Mouse (Mus musculus) heart, embryonic 16.5 days (tissue): Measurements from ENCODE around the gene Asic1. TPM values are rescaled to one million over a fixed set of nuclear protein-coding genes. Genes with fewer than 3 reads are reported as not detected.

Experiments used
- ATAC-seq: fragments of 200-750 bp; cut with Nextera tagmentation; replicated peaks from 2 replicates; pipeline ENCODE4 v1.8.0; 2017; ENCODE audit warnings: moderate number of reproducible peaks; ENCODE audit not compliant: insufficient read depth, low FRiP score; ENCODE audit errors: extremely low read depth
- H3K27ac ChIP-seq: fragments of 300-500 bp; sonication (generic); 2 replicates; pipeline ENCODE4 v1.5.1; 2014; ENCODE audit warnings: mild to moderate bottlenecking, low read length, control low read depth, moderate library complexity
- H3K27me3 ChIP-seq: fragments of 300-500 bp; sonication (generic); 2 replicates; pipeline ENCODE4 v1.6.1; 2014; ENCODE audit warnings: low read length, mixed read lengths; ENCODE audit not compliant: control insufficient read depth, insufficient read depth
- H3K36me3 ChIP-seq: fragments of 300-500 bp; sonication (generic); 2 replicates; pipeline ENCODE4 v1.6.1; 2014; ENCODE audit not compliant: control insufficient read depth, insufficient read depth
- H3K4me1 ChIP-seq: fragments of 300-500 bp; sonication (generic); 2 replicates; pipeline ENCODE4 v1.6.1; 2014; ENCODE audit warnings: low read length, mixed read lengths; ENCODE audit not compliant: control insufficient read depth, insufficient read depth
- H3K4me2 ChIP-seq: fragments of 300-500 bp; sonication (generic); 2 replicates; pipeline ENCODE4 v1.6.1; 2014; ENCODE audit warnings: low read depth, mild to moderate bottlenecking, control low read depth, low read length
- H3K4me3 ChIP-seq: fragments of 300-500 bp; sonication (generic); 2 replicates; pipeline ENCODE4 v1.5.1; 2014; ENCODE audit warnings: mild to moderate bottlenecking, control low read depth, low read length
- H3K9ac ChIP-seq: fragments of 300-500 bp; sonication (generic); 2 replicates; pipeline ENCODE4 v1.6.1; 2014; ENCODE audit warnings: low read length, control low read depth
- H3K9me3 ChIP-seq: fragments of 300-500 bp; sonication (generic); replicated peaks from 2 replicates; pipeline ENCODE4 v1.6.1; 2016; ENCODE audit warnings: low read length; ENCODE audit not compliant: control insufficient read depth
- WGBS: fragments of 180-500 bp; shearing (Covaris S2); extraction: QIAGEN DNeasy Blood & Tissue Kit; methylation state at CpG from one replicate; pipeline ENCODE4 v1.1.7; 2014; 5-methylcytosine and 5-hydroxymethylcytosine counted together
- polyA plus RNA-seq: library from polyadenylated mRNA; unstranded; fragments of >200 nt; fragmentation: Nextera tagmentation; extraction: Ambion mirVana; gene quantifications from 2 replicates; pipeline ENCODE4 v1.2.1, GENCODE M21; 2015

Asic1 gene
- polyA plus RNA-seq, 1 experiment from 2014 or later, result 1.6 TPM

GRCm38 (mm10) chr15:99658437-99658836 is 11.7 kb upstream of the Asic1 start:
- no peak for ATAC-seq
- no peak overlapping the region for H3K9ac ChIP-seq
- no peaks in the 10 kb centered on the region for H3K36me3 ChIP-seq
- peaks cover 7% of the 10 kb centered on the region for H3K4me1 ChIP-seq
- H3K9me3 ChIP-seq, result no peaks in the 10 kb centered on the region
- H3K27me3 ChIP-seq, result peaks cover 34% of the 10 kb centered on the region
- WGBS, result 59% methylated on average over 2 of the region's 2 CpGs
- H3K27ac ChIP-seq, result no peak overlapping the region
- no peak overlapping the region for H3K4me3 ChIP-seq
- H3K4me2 ChIP-seq, result no peak overlapping the region

DNA sequence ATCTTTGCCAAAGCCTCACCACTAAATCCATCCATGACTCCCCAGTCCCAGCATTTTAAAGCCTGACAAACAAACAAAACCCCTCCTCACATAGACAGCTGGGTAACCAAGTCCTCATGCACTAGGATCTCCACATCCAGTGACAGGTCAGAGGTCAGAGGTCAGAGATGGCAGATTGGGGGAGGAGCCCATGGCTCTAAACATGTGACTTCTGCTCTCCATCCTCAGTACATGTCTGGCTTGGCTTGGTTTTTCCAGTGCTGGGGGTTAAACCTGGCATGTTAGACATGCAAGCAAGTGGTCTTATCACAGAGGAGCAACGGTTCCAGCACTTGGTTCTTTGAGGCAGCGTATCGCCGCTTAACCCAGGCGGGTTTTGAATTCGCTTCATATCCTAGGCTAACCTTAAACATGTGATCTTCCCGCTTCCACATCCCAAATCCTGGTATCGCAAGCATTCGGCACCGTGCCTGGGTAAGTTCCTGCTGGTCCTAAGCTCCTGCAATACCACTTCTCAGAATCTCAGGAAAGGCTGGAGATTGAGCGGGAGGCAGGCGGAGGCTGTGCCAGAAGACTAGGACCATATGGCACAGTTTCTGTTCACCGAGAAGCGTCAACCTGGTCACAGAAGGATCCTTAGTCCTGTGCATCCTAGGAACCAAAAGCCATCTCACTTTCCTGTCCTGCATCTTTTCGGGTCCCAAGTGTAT is 8.9 kb upstream of the Asic1 start:
- no peaks in the 10 kb centered on the region for H3K9me3 ChIP-seq
- 92% methylated on average over 15 of the region's 15 CpGs for WGBS
- no peaks in the 10 kb centered on the region for H3K36me3 ChIP-seq

DNA sequence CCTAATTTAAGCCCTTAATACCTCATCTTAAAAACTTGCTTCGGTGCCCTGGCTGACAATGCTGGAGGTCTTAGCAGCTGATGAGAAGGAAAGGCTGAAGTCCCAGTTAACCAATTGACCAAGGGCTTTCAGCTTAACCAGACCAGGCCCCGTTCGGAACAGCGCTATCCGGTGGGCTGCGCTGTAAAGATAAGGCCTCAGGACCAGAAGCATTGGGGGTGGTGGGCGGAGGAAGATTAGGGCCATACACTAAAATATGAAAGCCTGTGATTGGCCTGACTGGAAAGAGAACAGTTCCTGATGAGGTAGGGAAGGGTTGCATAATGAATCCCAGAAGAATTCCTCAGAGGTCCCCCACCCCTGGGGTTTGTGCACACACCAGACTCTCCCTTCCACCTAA is 7.8 kb upstream of the Asic1 start:
- no peaks in the 10 kb centered on the region for H3K36me3 ChIP-seq
- no peak overlapping the region for H3K9ac ChIP-seq
- no peak overlapping the region for H3K4me3 ChIP-seq
- ATAC-seq, result no peak
- no peak overlapping the region for H3K27ac ChIP-seq
- H3K4me1 ChIP-seq, result peaks cover 13% of the 10 kb centered on the region
- no peaks in the 10 kb centered on the region for H3K9me3 ChIP-seq
- peaks cover 29% of the 10 kb centered on the region for H3K27me3 ChIP-seq
- 37% methylated on average over 7 of the region's 7 CpGs for WGBS
- H3K4me2 ChIP-seq, result no peak overlapping the region

More for the DNA sequence above, 8.9 kb upstream of the Asic1 start:
- peaks cover 25% of the 10 kb centered on the region for H3K27me3 ChIP-seq
- H3K4me2 ChIP-seq, result no peak overlapping the region
- H3K4me1 ChIP-seq, result peaks cover 13% of the 10 kb centered on the region
- H3K4me3 ChIP-seq, result no peak overlapping the region
- no peak overlapping the region for H3K9ac ChIP-seq
- ATAC-seq, result no peak
- H3K27ac ChIP-seq, result no peak overlapping the region

DNA sequence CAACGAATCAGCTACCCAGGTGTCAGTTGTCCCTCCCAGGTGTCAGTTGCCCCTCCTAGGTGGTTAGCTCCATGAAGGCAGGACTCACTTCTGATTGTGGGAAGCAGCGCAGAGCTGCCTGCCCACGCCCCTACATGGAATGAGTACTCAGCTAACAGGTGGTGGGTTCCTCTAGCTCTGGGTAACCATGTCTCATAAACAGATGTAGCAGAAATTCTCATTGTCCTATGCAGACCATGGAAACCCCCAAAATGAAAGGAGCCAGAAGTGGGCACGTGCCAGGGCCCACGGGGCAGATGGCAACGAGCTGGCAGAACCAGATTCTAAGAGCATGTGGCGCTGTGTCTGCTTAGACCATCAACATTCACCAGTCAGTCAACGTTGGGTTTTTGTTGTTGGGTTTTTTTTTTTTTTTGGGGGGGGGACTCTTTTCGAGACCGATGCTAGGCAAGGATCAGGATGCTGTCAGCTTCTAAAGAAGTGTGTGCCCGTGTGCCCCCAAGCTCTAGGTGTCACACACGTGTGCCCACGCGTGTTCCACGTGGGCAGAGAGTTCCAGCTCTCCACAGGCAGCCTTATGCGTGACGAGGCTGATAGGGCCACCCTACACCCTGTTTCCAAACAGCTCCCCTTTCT is 6.1 kb upstream of the Asic1 start:
- WGBS, result 3% methylated on average over 17 of the region's 17 CpGs
- peaks cover 33% of the 10 kb centered on the region for H3K27me3 ChIP-seq
- peak overlapping the region; percentile 51 for H3K27ac ChIP-seq
- peak overlapping the region; percentile 61 for H3K9ac ChIP-seq
- peaks cover 13% of the 10 kb centered on the region for H3K4me1 ChIP-seq
- no peaks in the 10 kb centered on the region for H3K9me3 ChIP-seq
- peak overlapping the region; percentile 79 for H3K4me2 ChIP-seq
- no peaks in the 10 kb centered on the region for H3K36me3 ChIP-seq
- peak overlapping the region; percentile 54 for H3K4me3 ChIP-seq
- ATAC-seq, result no peak

- WGBS, result under 1% methylated on average over 52 of the region's 52 CpGs
- Histone ChIP-seq H3K27me3 (peaks cover 40% of the 10 kb centered on the region), H3K4me1 (peaks cover 13% of the 10 kb centered on the region)
These were observed 5.3 kb upstream of the Asic1 start for GRCm38 (mm10) chr15:99664600-99665451.

GRCm38 (mm10) chr15:99667544-99667943 is 2.6 kb upstream of the Asic1 start:
- Histone ChIP-seq H3K27me3 (peaks cover 52% of the 10 kb centered on the region), H3K4me1 (peaks cover 11% of the 10 kb centered on the region), H3K36me3 (no peaks in the 10 kb centered on the region)

More at GRCm38 (mm10) chr15:99664600-99665451, 5.3 kb upstream of the Asic1 start:
- Histone ChIP-seq H3K9ac (peak overlapping the region; percentile 61), H3K9me3 (no peaks in the 10 kb centered on the region), H3K4me3 (peak overlapping the region; percentile 54), H3K27ac (peak overlapping the region; percentile 51), H3K4me2 (peak overlapping the region; percentile 79), H3K36me3 (no peaks in the 10 kb centered on the region)
- peak; percentile 84 for ATAC-seq

GRCm38 (mm10) chr15:99668881-99669280 is 1.3 kb upstream of the Asic1 start:
- Histone ChIP-seq H3K4me1 (peaks cover 9% of the 10 kb centered on the region), H3K27me3 (peaks cover 61% of the 10 kb centered on the region), H3K4me2 (no peak overlapping the region), H3K4me3 (no peak overlapping the region), H3K36me3 (no peaks in the 10 kb centered on the region), H3K9ac (no peak overlapping the region), H3K9me3 (no peaks in the 10 kb centered on the region), H3K27ac (no peak overlapping the region)
- no peak for ATAC-seq
- 2% methylated on average over 12 of the region's 12 CpGs for WGBS

More at GRCm38 (mm10) chr15:99667544-99667943, 2.6 kb upstream of the Asic1 start:
- H3K4me2 ChIP-seq, result no peak overlapping the region
- no peak for ATAC-seq
- no peak overlapping the region for H3K27ac ChIP-seq
- H3K9ac ChIP-seq, result no peak overlapping the region
- H3K4me3 ChIP-seq, result no peak overlapping the region
- 97% methylated on average over 2 of the region's 2 CpGs for WGBS
- H3K9me3 ChIP-seq, result no peaks in the 10 kb centered on the region

DNA sequence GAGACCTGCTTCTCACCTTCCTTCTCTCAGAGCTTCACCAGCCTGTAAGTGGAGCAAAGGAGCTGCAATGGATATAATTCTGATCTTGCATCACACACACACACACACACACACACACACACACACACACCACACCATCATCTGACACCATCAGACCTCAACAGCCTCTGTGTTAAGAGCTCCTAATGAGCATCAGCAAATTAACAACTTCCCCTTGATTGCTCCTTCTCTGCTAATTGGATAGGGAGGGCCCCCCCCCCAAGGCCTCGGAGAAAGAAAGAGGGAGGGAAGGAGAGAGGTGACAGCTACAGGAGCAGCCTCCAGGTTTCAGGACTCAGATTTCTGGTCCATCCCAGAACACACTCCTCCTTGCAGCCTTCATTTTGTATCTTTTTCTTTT is 776 bp upstream of the Asic1 start:
- Histone ChIP-seq H3K4me2 (no peak overlapping the region), H3K4me1 (peaks cover 4% of the 10 kb centered on the region), H3K4me3 (no peak overlapping the region), H3K36me3 (no peaks in the 10 kb centered on the region), H3K27me3 (peaks cover 64% of the 10 kb centered on the region), H3K27ac (no peak overlapping the region), H3K9ac (no peak overlapping the region), H3K9me3 (no peaks in the 10 kb centered on the region)
- WGBS, result 0% methylated on average over 1 of the region's 1 CpGs
- no peak for ATAC-seq
